Mouse (Mus musculus) hindbrain, embryonic 14.5 days (tissue): ENCODE results near the gene Kdm5b. TPM values are rescaled to one million over a fixed set of nuclear protein-coding genes. Genes with fewer than 3 reads are reported as not detected.
"Not testable (repeated sequence)": the region's sequence is repeated elsewhere in the genome, so short reads cannot be mapped to it uniquely, and the experiment has no call there.

Experiments used
- ATAC-seq: fragments of 200-750 bp; cut with Nextera tagmentation; 2 replicates; pipeline ENCODE4 v1.8.0; 2017; ENCODE audit warnings: moderate number of reproducible peaks, mild to moderate bottlenecking, moderate TSS enrichment, moderate library complexity; ENCODE audit not compliant: low FRiP score
- DNase-seq: peaks from one replicate; pipeline ENCODE4 v3.0.0-alpha.2; 2015; ENCODE audit warnings: low spot score
- H3K27ac ChIP-seq: fragments of 300-500 bp; sonication (generic); 2 replicates; pipeline ENCODE4 v1.5.1; 2014; ENCODE audit warnings: mild to moderate bottlenecking, moderate library complexity
- H3K27me3 ChIP-seq: fragments of 300-500 bp; sonication (generic); 2 replicates; pipeline ENCODE4 v1.6.1; 2014; ENCODE audit warnings: mild to moderate bottlenecking, low read length, mixed read lengths; ENCODE audit not compliant: control insufficient read depth, insufficient read depth
- H3K36me3 ChIP-seq: fragments of 300-500 bp; sonication (generic); replicated peaks from 2 replicates; pipeline ENCODE4 v1.6.1; 2014; ENCODE audit not compliant: control insufficient read depth, insufficient read depth
- H3K4me1 ChIP-seq: fragments of 300-500 bp; sonication (generic); replicated peaks from 2 replicates; pipeline ENCODE4 v1.6.1; 2014; ENCODE audit warnings: antibody characterized with exemption, low read length, mixed read lengths; ENCODE audit not compliant: control insufficient read depth, insufficient read depth
- H3K4me2 ChIP-seq: fragments of 300-500 bp; sonication (generic); replicated peaks from 2 replicates; pipeline ENCODE4 v1.6.1; 2014; ENCODE audit warnings: mild to moderate bottlenecking, moderate library complexity
- H3K4me3 ChIP-seq: fragments of 300-500 bp; sonication (generic); replicated peaks from 2 replicates; pipeline ENCODE4 v1.5.1; 2014; ENCODE audit warnings: mild to moderate bottlenecking, low read length
- H3K9ac ChIP-seq: fragments of 300-500 bp; sonication (generic); 2 replicates; pipeline ENCODE4 v1.6.1; 2014
- H3K9me3 ChIP-seq: fragments of 300-500 bp; sonication (generic); 2 replicates; pipeline ENCODE4 v1.6.1; 2016; ENCODE audit warnings: low read length; ENCODE audit not compliant: control insufficient read depth
- WGBS: fragments of 180-500 bp; shearing (Covaris S2); extraction: QIAGEN DNeasy Blood & Tissue Kit; methylation state at CpG from one replicate; pipeline ENCODE4 v1.1.7; 2014; 5-methylcytosine and 5-hydroxymethylcytosine counted together
- polyA plus RNA-seq: library from polyadenylated mRNA; unstranded; fragments of >200 nt; fragmentation: Nextera tagmentation; extraction: Ambion mirVana; gene quantifications from 2 replicates; pipeline ENCODE4 v1.2.1, GENCODE M21; 2014

The Kdm5b gene
- 83.0 TPM in 2 replicates for polyA plus RNA-seq

- H3K9me3 ChIP-seq: no peaks in the 10 kb centered on the region
- peaks cover 30% of the 10 kb centered on the region for H3K4me1 ChIP-seq
- ATAC-seq (peak; percentile 19; the same call in 1 of the 2 replicates), DNase-seq (peak; percentile 89)
- H3K27me3 ChIP-seq: no peaks in the 10 kb centered on the region
- peak within 1 kb of the TSS; percentile 95 for H3K4me3 ChIP-seq
- no peaks in the 10 kb centered on the region for H3K36me3 ChIP-seq
- peak within 1 kb of the TSS; percentile 85 for H3K4me2 ChIP-seq
- under 1% methylated on average over 34 of the region's 34 CpGs for WGBS
- peak within 1 kb of the TSS; percentile 99 for H3K9ac ChIP-seq
- peak within 1 kb of the TSS; percentile 93 for H3K27ac ChIP-seq
Measured at GRCm38 (mm10) chr1:134559976-134560375, at the start of gene Kdm5b. Gene Kdm5b (plus strand): TSS chr1:134560171.

DNA sequence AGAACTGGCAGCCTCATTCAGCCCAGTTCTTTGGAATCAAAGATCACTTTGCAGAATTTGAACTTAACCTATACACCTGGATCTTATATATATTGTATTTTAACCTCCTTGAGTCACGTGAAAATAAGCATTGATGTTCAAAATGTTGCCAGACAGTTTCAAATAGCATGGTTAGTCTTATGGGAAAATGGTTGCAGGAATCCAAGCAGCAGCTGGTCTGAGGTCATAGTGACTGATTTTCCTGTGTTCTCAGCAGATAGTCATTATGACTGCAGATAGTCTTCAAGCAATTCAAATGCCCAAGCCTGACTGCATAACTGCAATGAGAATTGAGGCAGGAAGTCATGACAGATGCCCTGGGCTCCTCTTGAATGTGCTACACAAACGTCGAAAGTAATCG lies 47.8 kb upstream of the Kdm5b start:
- Histone ChIP-seq H3K4me3 (no peak overlapping the region), H3K27me3 (peaks cover 7% of the 10 kb centered on the region; the same call in 1 of the 2 replicates), H3K9ac (no peak overlapping the region), H3K4me2 (0 out of 2 replicates have a peak overlapping the region, but pooled peaks have one; percentile 46), H3K4me1 (peaks cover 17% of the 10 kb centered on the region; the same call in 1 of the 2 replicates), H3K9me3 (no peaks in the 10 kb centered on the region), H3K36me3 (peaks cover 21% of the 10 kb centered on the region), H3K27ac (no peak overlapping the region)
- WGBS: 46% methylated on average over 4 of the region's 4 CpGs
- DNase-seq (peak; percentile 47), ATAC-seq (peak; percentile 45; the same call in 1 of the 2 replicates)

GRCm38 (mm10) chr1:134512584-134512983 lies 47.4 kb upstream of the Kdm5b start:
- Histone ChIP-seq H3K27me3 (peaks cover 7% of the 10 kb centered on the region; the same call in 1 of the 2 replicates), H3K4me1 (peaks cover 17% of the 10 kb centered on the region; the same call in 1 of the 2 replicates), H3K4me2 (peak overlapping the region; percentile 46), H3K9ac (no peak overlapping the region; the same call in 1 of the 2 replicates), H3K4me3 (no peak overlapping the region), H3K36me3 (peaks cover 17% of the 10 kb centered on the region), H3K27ac (no peak overlapping the region), H3K9me3 (no peaks in the 10 kb centered on the region)
- WGBS: 52% methylated on average over 6 of the region's 6 CpGs
- DNase-seq (no peak), ATAC-seq (0 out of 2 replicates have a peak, but pooled peaks have one; percentile 2)

DNA sequence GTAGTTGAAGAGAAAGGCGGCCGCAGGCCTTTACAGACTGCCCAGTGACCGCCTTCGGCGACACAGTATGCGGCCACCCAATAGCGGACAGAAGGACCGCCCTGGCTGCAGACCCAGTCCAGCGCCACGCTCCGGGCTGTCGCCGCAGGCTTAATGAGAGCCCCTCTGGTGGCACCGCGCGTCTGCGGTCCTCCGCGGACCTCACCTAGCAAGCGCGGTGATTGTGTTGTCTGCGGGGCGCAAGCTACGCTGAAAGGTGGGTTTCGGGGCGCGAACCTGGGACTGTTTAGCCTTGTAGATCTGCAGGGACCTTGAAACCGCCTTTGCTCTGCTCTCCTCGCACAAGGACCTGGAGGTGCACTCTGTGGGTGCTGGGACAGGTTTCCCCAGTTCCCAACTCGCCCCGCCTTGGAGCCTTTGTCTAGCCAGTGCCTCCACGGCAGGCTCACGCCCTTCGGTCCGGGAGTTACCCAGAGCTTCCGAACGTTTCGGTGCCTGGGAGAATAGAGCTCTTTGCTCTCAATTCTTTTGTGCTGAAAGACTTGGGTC lies 46.6 kb upstream of the Kdm5b start:
- Histone ChIP-seq H3K4me1 (peaks cover 17% of the 10 kb centered on the region; the same call in 1 of the 2 replicates), H3K4me2 (peak overlapping the region; percentile 46), H3K27me3 (peaks cover 7% of the 10 kb centered on the region; the same call in 1 of the 2 replicates), H3K36me3 (peaks cover 11% of the 10 kb centered on the region), H3K4me3 (peak overlapping the region; percentile 23), H3K27ac (no peak overlapping the region), H3K9ac (peak overlapping the region; percentile 14; the same call in 1 of the 2 replicates), H3K9me3 (no peaks in the 10 kb centered on the region)
- ATAC-seq: no peak
- 1% methylated on average over 38 of the region's 38 CpGs for WGBS
- DNase-seq: peak; percentile 26

GRCm38 (mm10) chr1:134513876-134514590 lies 45.9 kb upstream of the Kdm5b start:
- Histone ChIP-seq H3K4me2 (peak overlapping the region; percentile 46), H3K4me1 (peaks cover 17% of the 10 kb centered on the region; the same call in 1 of the 2 replicates), H3K9ac (no peak overlapping the region), H3K27me3 (peaks cover 7% of the 10 kb centered on the region; the same call in 1 of the 2 replicates), H3K4me3 (peak overlapping the region; percentile 23; the same call in 1 of the 2 replicates), H3K36me3 (peaks cover 7% of the 10 kb centered on the region; the same call in 1 of the 2 replicates), H3K27ac (no peak overlapping the region), H3K9me3 (no peaks in the 10 kb centered on the region)
- ATAC-seq (no peak), DNase-seq (no peak)
- WGBS: 46% methylated on average over 16 of the region's 16 CpGs

- DNase-seq: no peak
- H3K27ac ChIP-seq: no peak overlapping the region
Measured at GRCm38 (mm10) chr1:134515891-134516290, 44.1 kb upstream of the Kdm5b start.

DNA sequence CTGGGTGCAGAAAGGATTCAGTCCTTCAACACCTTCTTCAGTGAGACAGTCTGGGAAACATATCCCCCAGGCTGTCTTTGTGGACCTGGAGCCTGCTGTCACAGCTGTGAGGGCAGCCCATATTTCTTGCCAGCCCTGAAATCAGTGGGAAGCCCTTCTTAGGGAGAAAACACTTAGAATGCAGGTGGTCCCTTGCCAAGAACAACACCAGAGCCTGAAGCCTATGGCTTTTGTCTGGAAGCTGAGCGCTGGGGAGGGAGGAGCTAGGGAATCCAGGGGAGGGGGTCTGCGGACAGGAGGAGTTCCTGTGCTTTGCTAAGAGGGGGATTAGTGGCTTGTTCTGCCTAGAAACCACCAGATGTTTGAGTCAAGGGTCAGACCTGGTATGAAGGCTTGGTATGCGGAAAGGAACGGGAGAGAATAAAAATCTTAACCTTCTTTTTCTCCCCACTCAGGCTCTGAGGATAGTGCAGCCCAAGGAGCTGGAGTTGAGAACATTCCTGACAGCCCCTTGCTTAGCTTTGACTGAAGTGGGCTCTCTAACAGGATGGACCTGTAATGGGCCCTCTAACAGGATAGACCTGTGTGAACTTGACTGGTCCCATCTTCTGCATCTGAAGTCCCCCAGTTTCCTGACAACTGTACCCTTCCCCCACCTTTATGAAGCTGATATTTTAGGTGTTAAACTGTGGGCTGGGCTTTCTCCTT lies 43.3 kb upstream of the Kdm5b start:
- no peak overlapping the region for H3K4me2 ChIP-seq
- no peaks in the 10 kb centered on the region for H3K9me3 ChIP-seq
- no peak overlapping the region for H3K4me3 ChIP-seq
- 21% methylated on average over 4 of the region's 4 CpGs for WGBS
- ATAC-seq: no peak; the same call in 1 of the 2 replicates
- H3K4me1 ChIP-seq: peaks cover 17% of the 10 kb centered on the region; the same call in 1 of the 2 replicates
- peaks cover 7% of the 10 kb centered on the region; the same call in 1 of the 2 replicates for H3K27me3 ChIP-seq
- H3K27ac ChIP-seq: no peak overlapping the region
- peak; percentile 32 for DNase-seq
- H3K9ac ChIP-seq: no peak overlapping the region
- no peaks in the 10 kb centered on the region for H3K36me3 ChIP-seq

More at GRCm38 (mm10) chr1:134515891-134516290, 44.1 kb upstream of the Kdm5b start:
- Histone ChIP-seq H3K4me2 (no peak overlapping the region), H3K27me3 (peaks cover 7% of the 10 kb centered on the region; the same call in 1 of the 2 replicates), H3K4me3 (no peak overlapping the region), H3K4me1 (peaks cover 17% of the 10 kb centered on the region; the same call in 1 of the 2 replicates), H3K36me3 (no peaks in the 10 kb centered on the region), H3K9ac (no peak overlapping the region), H3K9me3 (no peaks in the 10 kb centered on the region)
- 83% methylated on average over 2 of the region's 2 CpGs for WGBS
- no peak for ATAC-seq

DNA sequence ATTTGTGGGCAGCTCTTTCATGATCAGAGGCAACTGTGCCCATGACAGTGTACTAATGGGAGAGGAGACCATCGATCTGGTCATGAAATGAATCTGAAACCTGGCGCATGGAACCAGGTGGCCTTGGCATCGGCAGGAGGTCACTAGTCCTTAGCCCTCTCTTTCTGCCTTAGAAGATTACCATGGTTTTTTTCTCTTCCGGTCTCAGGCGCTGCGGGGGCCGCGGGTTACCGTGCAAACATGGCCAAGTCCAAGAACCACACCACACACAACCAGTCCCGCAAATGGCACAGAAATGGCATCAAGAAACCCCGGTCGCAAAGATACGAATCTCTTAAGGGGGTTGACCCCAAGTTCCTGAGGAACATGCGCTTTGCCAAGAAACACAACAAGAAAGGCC lies 42.1 kb upstream of the Kdm5b start:
- ATAC-seq, H3K36me3 ChIP-seq, H3K4me3 ChIP-seq, H3K27me3 ChIP-seq, H3K9ac ChIP-seq, H3K4me1 ChIP-seq, H3K9me3 ChIP-seq, H3K4me2 ChIP-seq, DNase-seq, H3K27ac ChIP-seq: not testable (repeated sequence)
- WGBS: 95% methylated on average over 14 of the region's 14 CpGs
